Mouse (Mus musculus): ENCODE results near the gene Fxyd6. TPM values are rescaled to one million over a fixed set of nuclear protein-coding genes. Genes with fewer than 3 reads are reported as not detected.

Gene Fxyd6
- total and polyA plus RNA-seq, 2 experiments from 2014 or later, result 490 to 767 TPM

DNA sequence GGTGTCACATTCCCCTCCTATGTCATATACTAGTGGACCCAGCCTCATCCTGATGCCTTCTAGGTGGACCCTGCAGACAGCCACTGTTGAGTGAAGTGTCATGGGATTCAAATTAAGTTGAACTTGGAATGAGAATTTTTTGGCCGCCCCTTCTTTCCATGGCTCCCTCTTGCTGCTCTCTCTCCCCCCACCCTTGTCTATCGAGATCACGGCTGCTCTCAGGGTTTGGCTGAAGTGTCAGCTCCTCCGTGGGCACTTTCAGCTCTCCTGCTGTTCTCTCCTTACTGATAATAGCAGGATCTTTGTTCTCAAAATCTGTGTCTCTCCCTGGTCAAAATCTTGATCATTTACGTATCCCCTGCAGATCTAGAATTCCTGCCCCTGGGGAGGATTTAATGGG lies 12.8 kb downstream of the Fxyd6 start:
- no peak overlapping the region for H3K9ac ChIP-seq (replicated peaks; ENCODE audit: low read length)
- peaks cover 27% of the 10 kb centered on the region for H3K4me1 ChIP-seq (ENCODE audit: insufficient read depth, low read length)
- peak overlapping the region; percentile 16; the same call in 1 of the 2 replicates for H3K27ac ChIP-seq
- no peak; the same call in 1 of the 2 replicates for ATAC-seq
- H3K4me3 ChIP-seq (ENCODE audit: low read length), result no peak overlapping the region
- no peaks in the 10 kb centered on the region for H3K27me3 ChIP-seq (ENCODE audit: insufficient read depth, low read length)
- no peak for TF ChIP-seq CTCF (IDR thresholded peaks at IDR 0.05; ENCODE audit: low read depth)
- H3K4me2 ChIP-seq (ENCODE audit: low read depth, low read length), result no peak overlapping the region
- WGBS, result 49% methylated on average over 5 of the region's 5 CpGs
- DNase-seq (ENCODE audit: low spot score), result no peak
- no peaks in the 10 kb centered on the region for H3K36me3 ChIP-seq (ENCODE audit: insufficient read depth, low read length)
- H3K9me3 ChIP-seq (ENCODE audit: low read length), result no peaks in the 10 kb centered on the region

GRCm38 (mm10) chr9:45383883-45384282 lies 13.9 kb downstream of the Fxyd6 start:
- DNase-seq (ENCODE audit: low spot score) (no peak), ATAC-seq (no peak)
- Histone ChIP-seq H3K9me3 (ENCODE audit: low read length) (no peaks in the 10 kb centered on the region), H3K4me2 (ENCODE audit: low read depth, low read length) (no peak overlapping the region), H3K4me1 (ENCODE audit: insufficient read depth, low read length) (peaks cover 27% of the 10 kb centered on the region; the same call in 1 of the 2 replicates), H3K36me3 (ENCODE audit: insufficient read depth, low read length) (no peaks in the 10 kb centered on the region), H3K27me3 (ENCODE audit: insufficient read depth, low read length) (no peaks in the 10 kb centered on the region), H3K27ac (no peak overlapping the region), H3K9ac (replicated peaks; ENCODE audit: low read length) (no peak overlapping the region), H3K4me3 (ENCODE audit: low read length) (no peak overlapping the region)
- no peak for TF ChIP-seq CTCF (IDR thresholded peaks at IDR 0.05; ENCODE audit: low read depth)
- WGBS, result 80% methylated on average over 6 of the region's 6 CpGs

DNA sequence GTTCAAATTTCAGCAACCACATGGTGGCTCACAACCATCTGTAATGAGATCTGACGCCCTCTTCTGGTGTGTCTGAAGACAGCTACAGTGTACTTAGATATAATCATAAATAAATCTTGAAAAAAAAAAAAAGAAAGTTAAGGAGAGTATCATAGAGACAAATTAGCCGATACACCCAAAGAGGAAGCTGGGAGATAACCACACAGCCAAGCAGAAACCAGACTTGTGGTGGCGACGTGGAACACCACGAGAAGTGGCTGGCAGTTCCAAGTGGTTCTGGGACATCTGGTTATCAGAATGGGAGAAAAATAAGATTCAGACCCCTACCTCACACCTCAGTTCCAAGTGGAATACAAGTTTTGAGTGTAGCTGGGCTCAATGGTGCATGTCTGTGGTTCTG lies 16.7 kb downstream of the Fxyd6 start:
- H3K27ac ChIP-seq, result no peak overlapping the region
- H3K9ac ChIP-seq (replicated peaks; ENCODE audit: low read length), result no peak overlapping the region
- WGBS, result 85% methylated on average over 5 of the region's 5 CpGs
- H3K27me3 ChIP-seq (ENCODE audit: insufficient read depth, low read length), result no peaks in the 10 kb centered on the region
- no peaks in the 10 kb centered on the region for H3K9me3 ChIP-seq (ENCODE audit: low read length)
- H3K4me3 ChIP-seq (ENCODE audit: low read length), result no peak overlapping the region
- ATAC-seq (no peak), DNase-seq (ENCODE audit: low spot score) (no peak)
- peaks cover 9% of the 10 kb centered on the region; the same call in 1 of the 2 replicates for H3K4me1 ChIP-seq (ENCODE audit: insufficient read depth, low read length)
- TF ChIP-seq CTCF (IDR thresholded peaks at IDR 0.05; ENCODE audit: low read depth), result no peak
- no peak overlapping the region for H3K4me2 ChIP-seq (ENCODE audit: low read depth, low read length)
- H3K36me3 ChIP-seq (ENCODE audit: insufficient read depth, low read length), result 0 out of 2 replicates have a peak, but pooled peaks cover 5% of the 10 kb centered on the region

GRCm38 (mm10) chr9:45388385-45388994 lies 18.5 kb downstream of the Fxyd6 start:
- H3K27me3 ChIP-seq (ENCODE audit: insufficient read depth, low read length), result no peaks in the 10 kb centered on the region
- H3K9ac ChIP-seq (replicated peaks; ENCODE audit: low read length), result no peak overlapping the region
- no peak overlapping the region for H3K4me3 ChIP-seq (ENCODE audit: low read length)
- no peak overlapping the region for H3K27ac ChIP-seq
- no peak overlapping the region for H3K4me2 ChIP-seq (ENCODE audit: low read depth, low read length)
- ATAC-seq, result peak; percentile 82
- H3K36me3 ChIP-seq (ENCODE audit: insufficient read depth, low read length), result 0 out of 2 replicates have a peak, but pooled peaks cover 13% of the 10 kb centered on the region
- H3K4me1 ChIP-seq (ENCODE audit: insufficient read depth, low read length), result no peaks in the 10 kb centered on the region
- peak; percentile 90 for DNase-seq (ENCODE audit: low spot score)
- 38% methylated on average over 12 of the region's 12 CpGs for WGBS
- TF ChIP-seq CTCF (IDR thresholded peaks at IDR 0.05; ENCODE audit: low read depth), result peak; percentile 99
- H3K9me3 ChIP-seq (ENCODE audit: low read length), result no peaks in the 10 kb centered on the region

DNA sequence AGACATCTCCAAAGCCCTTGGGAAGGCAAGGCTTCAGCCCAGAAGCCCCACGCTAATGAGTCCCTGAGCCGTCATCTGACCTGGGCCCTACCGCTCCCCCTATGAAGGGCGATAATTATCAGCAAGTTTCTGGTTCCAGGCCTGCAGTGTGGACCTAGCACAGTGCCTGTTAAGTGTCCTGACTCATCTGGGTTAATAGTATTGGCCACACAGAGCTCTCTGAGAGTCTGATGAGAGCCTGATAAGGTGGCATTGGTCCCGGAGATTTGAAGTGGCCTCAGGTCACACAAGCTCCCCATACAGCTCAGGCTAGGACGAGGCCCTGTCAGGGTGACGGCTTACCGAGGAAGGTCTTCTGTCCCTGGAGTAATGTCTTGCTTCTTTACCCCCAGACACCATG lies 19.6 kb downstream of the Fxyd6 start:
- Histone ChIP-seq H3K4me3 (ENCODE audit: low read length) (no peak overlapping the region), H3K9ac (replicated peaks; ENCODE audit: low read length) (no peak overlapping the region), H3K4me1 (ENCODE audit: insufficient read depth, low read length) (no peaks in the 10 kb centered on the region), H3K27me3 (ENCODE audit: insufficient read depth, low read length) (no peaks in the 10 kb centered on the region), H3K9me3 (ENCODE audit: low read length) (no peaks in the 10 kb centered on the region), H3K27ac (no peak overlapping the region), H3K36me3 (ENCODE audit: insufficient read depth, low read length) (peaks cover 23% of the 10 kb centered on the region; the same call in 1 of the 2 replicates), H3K4me2 (ENCODE audit: low read depth, low read length) (no peak overlapping the region)
- DNase-seq (ENCODE audit: low spot score) (no peak), ATAC-seq (no peak)
- no peak for TF ChIP-seq CTCF (IDR thresholded peaks at IDR 0.05; ENCODE audit: low read depth)
- WGBS, result 85% methylated on average over 8 of the region's 8 CpGs

DNA sequence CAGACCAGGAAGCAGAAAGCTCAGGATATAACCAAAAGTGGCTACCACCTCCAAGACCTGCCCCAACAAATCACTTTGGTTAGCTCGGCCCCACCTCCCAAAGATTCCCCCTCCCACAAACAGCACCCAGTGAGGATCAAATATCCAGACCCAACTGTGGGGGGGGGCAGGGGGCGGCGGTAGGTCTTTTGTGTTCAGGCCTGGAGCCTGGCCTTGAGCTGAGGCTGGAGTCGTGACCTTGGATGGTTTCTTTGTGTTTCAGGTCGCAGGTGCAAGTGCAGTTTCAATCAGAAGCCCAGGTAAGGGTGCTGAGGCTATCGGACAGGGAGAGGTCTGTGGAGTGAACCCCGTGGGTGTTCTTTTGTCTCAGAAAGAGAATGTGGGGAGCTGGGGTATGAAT lies 21.3 kb downstream of the Fxyd6 start:
- Histone ChIP-seq H3K27me3 (ENCODE audit: insufficient read depth, low read length) (no peaks in the 10 kb centered on the region), H3K27ac (no peak overlapping the region), H3K4me1 (ENCODE audit: insufficient read depth, low read length) (no peaks in the 10 kb centered on the region), H3K9me3 (ENCODE audit: low read length) (no peaks in the 10 kb centered on the region), H3K36me3 (ENCODE audit: insufficient read depth, low read length) (peaks cover 24% of the 10 kb centered on the region; the same call in 1 of the 2 replicates), H3K4me3 (ENCODE audit: low read length) (no peak overlapping the region), H3K9ac (replicated peaks; ENCODE audit: low read length) (no peak overlapping the region), H3K4me2 (ENCODE audit: low read depth, low read length) (no peak overlapping the region)
- no peak for TF ChIP-seq CTCF (IDR thresholded peaks at IDR 0.05; ENCODE audit: low read depth)
- DNase-seq (ENCODE audit: low spot score) (no peak), ATAC-seq (no peak)
- WGBS, result 76% methylated on average over 7 of the region's 7 CpGs

DNA sequence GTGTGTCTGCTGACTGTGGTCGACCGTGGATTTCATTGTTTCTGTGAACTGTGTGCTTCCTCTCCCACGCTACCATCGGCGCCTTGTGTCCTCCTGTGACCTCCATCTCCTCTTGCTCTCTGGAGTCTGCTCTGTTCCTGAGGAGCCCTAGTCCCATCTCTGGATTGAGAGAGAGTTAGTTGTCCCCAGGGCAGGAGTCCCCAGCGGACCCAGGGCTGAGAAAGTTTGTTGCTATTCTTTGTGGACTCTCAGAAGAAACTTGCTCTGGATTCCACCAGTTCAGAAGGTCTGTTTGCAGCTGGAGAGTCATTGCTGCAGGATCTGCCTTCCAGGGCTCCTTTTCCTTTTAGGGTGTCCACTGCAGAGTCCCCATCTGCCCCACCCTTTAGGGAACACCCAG lies 25.2 kb downstream of the Fxyd6 start:
- no peak for ATAC-seq
- no peaks in the 10 kb centered on the region for H3K9me3 ChIP-seq (ENCODE audit: low read length)

More for the DNA sequence above, 25.2 kb downstream of the Fxyd6 start:
- DNase-seq (ENCODE audit: low spot score), result no peak
- Histone ChIP-seq H3K27me3 (ENCODE audit: insufficient read depth, low read length) (no peaks in the 10 kb centered on the region), H3K4me1 (ENCODE audit: insufficient read depth, low read length) (no peaks in the 10 kb centered on the region), H3K4me3 (ENCODE audit: low read length) (no peak overlapping the region), H3K27ac (no peak overlapping the region), H3K9ac (replicated peaks; ENCODE audit: low read length) (no peak overlapping the region), H3K36me3 (ENCODE audit: insufficient read depth, low read length) (peaks cover 29% of the 10 kb centered on the region; the same call in 1 of the 2 replicates), H3K4me2 (ENCODE audit: low read depth, low read length) (no peak overlapping the region)
- no peak for TF ChIP-seq CTCF (IDR thresholded peaks at IDR 0.05; ENCODE audit: low read depth)
- 91% methylated on average over 6 of the region's 6 CpGs for WGBS

Data from hindbrain, postnatal 0 days (tissue).